Mouse (Mus musculus) 416B (cell line): ENCODE results near the gene Notch1.

Source experiments
- DNase-seq: peaks from one replicate; pipeline ENCODE4 v3.0.0; 2011; ENCODE audit warnings: low read depth

The Notch1 gene

GRCm38 (mm10) chr2:26481724-26482495, 34.6 kb downstream of the Notch1 start:
- no peak for DNase-seq

DNA sequence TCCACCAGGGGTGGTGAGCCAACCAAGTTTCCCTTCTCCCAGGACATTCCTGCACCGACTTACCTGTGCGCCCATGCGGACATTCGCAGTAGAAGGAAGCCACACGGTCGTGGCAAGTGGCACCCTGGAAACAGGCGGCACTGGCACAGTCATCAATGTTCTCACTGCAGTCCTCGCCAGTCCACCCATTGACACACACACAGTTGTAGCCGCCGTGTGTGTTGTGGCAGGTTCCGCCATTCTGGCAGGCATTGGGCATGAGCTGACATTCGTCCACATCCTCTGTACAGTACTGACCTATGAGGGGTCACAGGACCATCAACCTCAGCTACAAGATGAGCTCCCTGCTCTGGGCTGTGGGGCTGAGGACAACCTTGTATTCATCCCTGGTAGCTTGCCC, 35.6 kb downstream of the Notch1 start:
- DNase-seq = no peak

GRCm38 (mm10) chr2:26478685-26479205, 37.7 kb downstream of the Notch1 start:
- DNase-seq = no peak

DNA sequence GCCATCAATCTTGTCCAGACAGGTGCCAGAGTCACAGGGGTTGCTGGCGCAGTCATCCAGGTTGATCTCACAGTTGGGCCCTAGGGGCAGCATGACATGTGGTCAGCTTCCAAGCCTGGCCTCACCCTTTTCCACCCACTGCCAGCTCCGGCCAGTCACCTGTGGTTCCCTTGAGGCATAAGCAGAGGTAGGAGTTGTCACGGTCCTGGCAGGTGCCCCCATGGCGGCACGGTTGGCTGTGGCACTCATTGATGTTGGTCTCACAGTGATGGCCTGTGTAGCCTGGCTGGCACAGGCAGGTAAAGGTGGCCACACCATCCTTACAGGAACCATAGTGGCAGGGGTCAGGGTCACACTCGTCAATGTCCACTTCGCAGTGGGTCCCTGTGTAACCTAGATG, 38.6 kb downstream of the Notch1 start:
- no peak for DNase-seq

DNA sequence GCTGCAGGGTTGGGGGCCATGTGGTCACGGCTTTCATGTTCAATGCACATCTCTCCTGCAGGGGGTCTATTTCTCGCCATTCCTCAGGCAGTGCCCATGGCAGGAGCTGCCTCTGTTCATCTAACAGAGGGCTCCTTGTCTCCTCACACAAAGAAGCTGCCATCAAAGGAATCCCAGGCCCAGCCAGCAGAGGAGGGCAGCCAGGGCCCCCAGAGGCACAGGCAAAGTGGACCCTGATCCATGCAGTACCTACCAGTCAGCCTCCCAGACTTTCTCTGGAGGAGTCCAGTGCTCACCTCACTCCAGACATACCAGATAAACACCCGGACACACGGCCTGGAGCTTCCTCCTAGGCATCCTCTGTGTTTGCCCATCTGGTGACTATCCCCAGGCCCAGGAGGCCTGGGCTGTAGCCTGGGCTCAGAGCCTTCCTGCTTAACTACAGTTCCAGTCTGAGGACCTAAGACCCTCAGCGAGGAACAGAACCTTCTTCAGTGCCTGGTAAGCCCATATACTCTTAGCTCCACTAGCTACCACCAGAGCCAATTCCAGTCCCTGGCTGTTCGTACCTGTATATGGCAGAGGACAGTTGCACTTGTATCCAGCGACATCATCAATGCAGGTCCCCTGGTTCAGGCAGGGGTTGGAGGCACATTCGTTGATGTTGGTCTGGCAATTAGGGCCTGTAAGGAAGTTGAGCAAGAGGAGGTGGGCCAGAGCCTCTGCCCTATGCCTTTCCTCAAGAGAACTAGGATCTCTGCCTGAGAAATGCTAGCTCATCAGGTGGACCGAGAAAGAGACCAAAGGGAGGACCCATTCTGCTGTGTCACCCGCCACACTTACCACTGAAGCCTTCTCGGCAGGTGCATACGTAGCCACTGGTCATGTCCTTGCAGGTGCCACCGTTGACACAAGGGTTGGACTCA, 40.7 kb downstream of the Notch1 start:
- DNase-seq = peak; percentile 75

GRCm38 (mm10) chr2:26474789-26475504, 41.5 kb downstream of the Notch1 start:
- peak; percentile 78 for DNase-seq

DNA sequence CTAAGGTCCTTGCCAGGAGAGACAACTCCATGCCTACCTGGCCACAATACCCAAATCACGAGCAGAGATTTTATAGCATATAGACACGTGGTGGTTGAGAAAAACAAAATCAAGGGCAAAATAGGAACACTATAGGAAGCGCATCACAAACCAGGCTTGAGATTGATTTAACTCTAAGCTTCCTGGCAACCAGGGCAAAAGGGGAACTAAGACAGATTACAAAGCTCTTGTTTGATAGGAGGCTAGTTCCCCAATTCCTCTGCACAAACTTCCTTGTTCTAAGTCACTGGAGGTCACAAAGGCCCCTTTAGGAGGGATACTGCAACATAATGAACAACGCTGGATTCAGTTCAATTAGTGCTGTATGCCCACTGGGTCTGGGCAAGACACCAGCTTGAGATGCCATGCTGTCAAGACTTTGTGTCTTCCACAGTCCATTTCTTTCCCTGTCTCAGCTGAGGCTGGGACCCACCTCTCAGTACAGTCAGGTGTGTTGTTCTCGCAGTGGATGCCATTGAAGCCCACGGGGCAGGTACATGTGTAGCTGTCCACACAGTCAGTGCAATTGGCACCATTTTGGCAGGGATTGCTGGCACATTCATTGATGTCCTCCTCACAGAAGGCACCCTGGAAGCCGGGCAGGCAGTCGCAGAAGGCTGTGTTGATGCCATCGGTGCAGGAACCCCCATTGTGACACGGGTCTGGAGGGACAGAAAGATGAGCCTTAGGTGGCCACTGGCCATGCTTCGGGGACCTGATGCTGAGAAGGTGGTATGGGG, 44.0 kb downstream of the Notch1 start:
- DNase-seq = peak; percentile 71

DNA sequence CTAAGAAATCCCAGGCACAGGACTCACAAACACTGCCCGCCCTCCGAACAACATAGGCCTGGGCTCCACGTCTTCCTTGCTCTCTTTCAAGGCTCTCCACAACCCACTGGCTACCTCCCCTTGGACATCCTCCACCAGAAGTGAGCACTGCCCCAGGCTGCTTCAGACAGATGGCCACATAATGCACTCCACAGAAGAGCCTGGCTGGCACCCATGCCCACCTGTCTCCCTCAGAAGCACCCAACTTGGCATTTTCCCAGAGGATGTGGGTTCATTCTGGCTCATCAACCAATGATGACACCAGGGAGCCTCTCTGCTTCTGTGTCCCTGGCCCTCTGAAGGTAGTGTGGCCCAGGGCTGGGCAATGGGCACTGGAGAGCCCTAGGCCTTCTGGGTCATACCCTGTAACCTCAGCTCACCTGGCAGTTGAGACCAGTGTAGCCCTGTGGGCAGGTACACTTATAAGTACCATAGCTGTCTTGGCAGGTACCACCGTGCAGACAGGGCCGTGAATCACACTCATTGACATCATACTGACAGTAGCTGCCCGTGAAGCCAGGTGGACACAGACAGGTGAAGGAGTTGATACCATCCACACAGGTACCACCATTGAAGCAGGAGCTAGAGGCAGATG, 44.7 kb downstream of the Notch1 start:
- DNase-seq = no peak

- no peak for DNase-seq
Measured at GRCm38 (mm10) chr2:26470967-26471366, 45.5 kb downstream of the Notch1 start.

DNA sequence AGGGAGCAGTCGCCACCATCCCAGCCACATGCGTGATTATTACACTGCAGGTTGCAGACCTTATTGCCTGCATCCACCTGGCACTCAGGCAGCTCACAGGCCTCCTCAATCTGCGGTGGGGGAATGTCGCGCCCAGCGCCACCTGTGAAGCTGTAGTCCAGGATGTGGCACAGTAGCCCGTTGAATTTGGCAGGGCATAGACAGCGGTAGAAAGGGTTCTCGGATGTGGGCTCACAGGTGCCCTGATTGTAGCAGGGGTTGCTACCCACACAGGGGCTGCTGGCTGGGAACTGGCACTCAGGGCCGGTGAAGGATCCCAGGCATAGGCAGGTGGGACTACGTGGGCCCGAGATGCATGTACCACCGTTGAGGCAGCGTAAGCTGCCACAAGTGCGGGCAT, 48.1 kb downstream of the Notch1 start:
- no peak for DNase-seq

GRCm38 (mm10) chr2:26463412-26463811, 53.1 kb downstream of the Notch1 start:
- DNase-seq = no peak

GRCm38 (mm10) chr2:26462980-26463379, 53.5 kb downstream of the Notch1 start:
- no peak for DNase-seq

DNA sequence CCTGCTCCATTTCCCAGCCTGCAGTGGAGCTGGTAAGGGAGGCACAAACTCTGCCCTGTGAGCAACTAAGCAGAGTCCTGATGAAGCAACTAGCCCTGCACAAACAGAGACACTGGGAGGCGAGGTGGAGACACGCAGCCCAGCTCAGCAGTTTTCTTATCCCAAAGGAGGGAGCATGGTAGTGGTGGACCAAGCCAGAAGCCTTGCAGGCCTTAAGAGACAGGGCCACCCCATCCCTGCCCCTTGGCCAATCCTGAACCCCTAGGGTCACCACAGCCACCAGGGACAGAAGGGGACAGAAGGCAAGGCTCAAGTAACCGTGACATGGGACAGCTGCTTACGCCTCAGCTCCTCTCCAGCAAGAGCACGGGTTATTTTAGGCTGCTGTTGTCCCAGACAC, 54.8 kb downstream of the Notch1 start:
- no peak for DNase-seq

DNA sequence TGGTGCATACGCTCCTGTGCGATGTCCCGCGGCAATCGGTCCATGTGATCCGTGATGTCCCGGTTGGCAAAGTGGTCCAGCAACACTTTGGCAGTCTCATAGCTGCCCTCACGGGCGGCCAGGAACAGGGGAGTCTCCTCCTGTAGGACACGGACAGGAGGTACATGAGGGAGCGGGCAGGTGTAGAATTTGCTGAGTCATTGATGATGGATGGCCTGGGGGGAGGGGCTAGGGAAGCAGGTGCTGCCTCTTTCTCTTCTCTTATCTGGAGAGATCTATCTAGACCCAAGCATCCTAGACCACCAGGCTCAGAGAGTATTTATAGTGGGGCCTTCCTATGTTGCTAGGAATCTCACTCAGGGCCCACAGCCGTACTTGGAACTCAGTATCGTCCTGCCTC, 55.6 kb downstream of the Notch1 start:
- no peak for DNase-seq

DNA sequence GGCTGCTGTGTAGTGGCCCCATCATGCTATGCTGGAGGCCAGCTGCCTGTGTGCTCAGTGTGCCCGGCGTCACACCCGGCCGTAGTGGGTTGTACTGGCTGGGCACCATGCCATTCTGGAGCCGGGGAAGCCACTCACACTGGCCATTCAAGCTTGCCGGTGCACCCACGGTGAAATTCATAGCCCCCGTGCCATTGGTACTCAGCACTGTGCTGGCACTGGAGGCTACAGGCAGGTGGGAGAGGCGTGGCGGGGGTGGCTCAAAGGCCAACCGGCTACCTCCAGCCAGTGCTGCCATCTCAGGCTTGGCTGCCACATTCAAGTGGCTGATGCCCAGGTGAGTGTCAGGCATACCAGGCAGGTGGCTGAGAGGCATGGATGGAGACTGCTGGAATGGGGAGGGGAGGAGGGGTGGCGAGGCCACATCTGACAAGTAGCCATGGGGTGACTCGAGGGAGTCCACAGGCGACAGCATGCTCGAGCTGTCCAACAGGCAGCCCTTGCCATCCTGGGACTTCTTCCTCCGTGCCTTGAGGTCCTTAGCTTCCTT, 56.3 kb downstream of the Notch1 start:
- DNase-seq = no peak

DNA sequence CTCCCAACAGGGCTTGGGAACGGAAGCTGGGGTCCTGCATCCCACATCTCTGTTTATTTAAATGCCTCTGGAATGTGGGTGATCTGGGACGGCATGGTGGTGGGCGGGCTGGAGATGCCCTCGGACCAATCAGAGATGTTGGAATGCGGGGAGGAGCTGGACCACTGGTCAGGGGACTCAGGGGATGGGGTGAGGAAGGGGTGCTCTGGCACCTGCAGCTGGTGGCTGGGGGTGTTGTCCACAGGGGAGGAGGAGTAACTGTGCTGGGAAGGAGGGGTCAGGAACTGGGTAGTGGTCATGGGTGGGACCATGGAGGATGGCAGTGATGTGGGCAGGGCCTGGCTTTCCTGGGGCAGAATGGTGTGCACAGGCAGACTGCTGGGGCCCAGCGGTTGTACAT, 57.0 kb downstream of the Notch1 start:
- no peak for DNase-seq

- DNase-seq = peak; percentile 67
Measured at GRCm38 (mm10) chr2:26458402-26459124, 57.9 kb downstream of the Notch1 start.

GRCm38 (mm10) chr2:26449121-26450060, 67.1 kb downstream of the Notch1 start:
- DNase-seq = peak; percentile 69

DNA sequence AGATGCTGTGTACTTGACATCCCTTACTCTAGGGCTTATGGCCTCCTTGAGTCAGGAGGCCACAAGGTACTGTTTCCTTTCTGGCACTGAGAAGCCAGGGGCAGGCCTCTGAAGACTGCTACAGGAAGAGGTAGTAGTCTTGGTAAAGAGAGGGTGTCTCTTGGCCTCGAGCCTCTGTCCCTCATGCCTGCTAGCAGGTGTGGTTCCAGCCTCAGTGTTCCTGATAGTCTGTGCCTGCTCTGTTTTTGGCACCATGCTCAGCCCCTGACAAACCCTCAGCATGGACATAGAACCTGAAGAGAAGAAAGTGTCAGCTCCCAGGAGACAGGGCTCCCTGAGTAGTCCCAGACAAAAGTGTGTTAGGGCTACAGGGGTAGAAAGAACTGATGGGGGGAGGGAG, 69.0 kb downstream of the Notch1 start:
- DNase-seq = peak; percentile 12
